Mouse (Mus musculus) T-helper 17 cell (primary cell): ENCODE measurements around the gene Mtmr2.

Experiments used
- in situ Hi-C, 2 experiments: fragments of 300-600 bp; cut with MboI, MseI; formaldehyde crosslinking; loops; 1 replicate in 1 of 2; 2 replicates in 1 of 2; pipeline ENCODE4 v1.15.1; 2025; ENCODE audit warnings: high pct_unique_total_duplicates in 2 of 2

The Mtmr2 gene

DNA sequence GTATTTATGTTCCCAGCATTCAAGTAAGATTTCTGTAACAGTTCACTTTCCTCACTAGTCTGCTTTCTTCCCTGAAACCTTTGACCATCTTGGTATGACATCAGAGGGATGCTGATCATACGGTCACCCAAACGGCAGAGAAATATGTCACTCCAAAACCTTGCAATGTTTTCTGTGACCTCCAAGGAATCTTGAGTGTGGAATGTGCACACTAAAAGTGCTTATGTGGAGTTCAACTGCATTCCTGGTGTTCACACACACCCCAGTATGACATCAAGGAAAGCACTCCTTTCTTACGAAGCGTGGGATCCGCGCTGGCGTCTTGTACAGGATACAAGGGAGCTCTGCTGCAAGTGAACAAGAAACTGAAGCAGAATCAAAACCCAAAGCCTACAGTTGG lies 58.6 kb downstream of the Mtmr2 start:
- in situ Hi-C loops, result loop anchor here (5.0 to 25.0 kb wide), 2 partner anchors 575 to 1530 kb away; no protein-coding TSS in a partner anchor

DNA sequence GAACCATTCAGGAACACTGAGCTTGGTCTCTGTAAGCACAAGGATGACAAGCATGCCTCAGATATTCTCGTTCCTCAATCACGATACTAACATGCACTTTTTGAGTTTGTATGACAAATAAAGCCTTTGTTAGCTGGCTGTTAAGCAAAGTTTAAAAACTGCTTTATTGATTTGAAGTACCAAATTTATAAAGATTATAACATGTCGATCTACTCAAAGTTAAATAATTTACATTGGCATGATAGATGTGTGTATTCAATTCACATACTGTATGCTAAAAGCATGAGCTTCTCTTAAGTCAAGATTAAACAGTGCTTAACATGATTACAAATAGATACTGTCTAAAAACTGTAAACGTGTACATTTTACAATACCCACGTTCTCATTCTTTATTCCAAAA lies 59.4 kb downstream of the Mtmr2 start:
- in situ Hi-C loops, result loop anchor here (5.0 to 25.0 kb wide), 2 partner anchors 575 to 1530 kb away; no protein-coding TSS in a partner anchor

DNA sequence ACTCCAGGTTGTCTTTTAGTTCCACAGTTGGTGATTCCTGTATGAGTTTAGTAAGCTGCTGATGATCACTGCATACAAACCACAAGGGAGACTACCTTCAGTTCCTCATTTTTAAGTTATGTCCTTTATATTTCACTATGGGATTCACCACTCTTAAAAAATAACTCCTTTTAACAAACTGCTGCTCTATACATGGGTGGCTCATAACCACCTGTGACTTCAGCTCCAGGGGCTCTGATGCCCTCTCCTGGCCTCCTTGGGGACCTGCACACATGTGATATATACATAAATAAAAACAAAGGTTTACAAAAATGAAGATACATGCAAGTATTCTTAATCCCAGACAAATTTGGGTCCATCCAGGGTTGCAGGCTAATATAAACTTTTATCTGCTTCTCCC lies 61.7 kb downstream of the Mtmr2 start:
- in situ Hi-C loops, result loop anchor here (5.0 to 25.0 kb wide), 2 partner anchors 578 to 1527 kb away; no protein-coding TSS in a partner anchor

DNA sequence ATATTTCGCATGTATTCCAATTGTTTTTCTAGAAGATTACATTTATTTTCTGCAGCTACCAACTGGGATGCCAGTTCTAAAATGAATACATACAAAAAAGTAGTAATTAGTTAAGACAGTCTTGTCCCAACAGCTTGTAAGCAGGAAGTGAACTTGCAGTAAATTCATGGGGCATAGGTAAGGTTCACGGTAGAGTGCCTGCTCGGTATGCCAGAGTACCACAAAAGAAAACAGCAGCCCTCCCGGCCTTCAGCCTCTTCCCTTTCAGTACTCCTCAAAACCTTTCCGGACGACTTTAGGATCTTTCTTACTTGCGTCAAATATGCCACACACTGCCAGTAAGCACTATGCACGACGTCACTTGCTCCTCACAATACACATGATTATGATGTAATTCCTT lies 70.2 kb downstream of the Mtmr2 start:
- in situ Hi-C loops, result loop anchor here in 1 of 2 experiments (25.0 kb wide), 1 partner anchor 1519 kb away; no protein-coding TSS in a partner anchor

DNA sequence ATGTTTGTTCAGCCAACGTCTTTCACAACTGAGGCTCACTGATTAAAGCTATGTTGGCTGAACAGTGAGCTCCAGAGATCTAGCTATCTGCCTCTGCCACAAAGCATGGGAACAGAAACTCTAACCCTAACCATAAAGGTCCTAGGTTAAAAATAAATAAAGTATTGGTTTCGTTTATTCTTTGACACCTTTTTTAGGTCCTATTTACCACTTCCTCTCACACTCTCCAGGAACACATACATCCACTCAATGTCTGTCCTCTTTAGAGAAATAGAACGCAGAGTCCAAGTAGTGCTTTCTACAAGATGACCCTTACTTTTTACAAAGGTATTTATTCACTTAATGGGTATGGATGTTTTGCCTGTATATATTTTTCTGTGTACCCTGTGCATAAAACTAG lies 72.6 kb downstream of the Mtmr2 start:
- in situ Hi-C loops, result loop anchor here (5.0 to 25.0 kb wide), 2 partner anchors 503 to 1517 kb away; no protein-coding TSS in a partner anchor

DNA sequence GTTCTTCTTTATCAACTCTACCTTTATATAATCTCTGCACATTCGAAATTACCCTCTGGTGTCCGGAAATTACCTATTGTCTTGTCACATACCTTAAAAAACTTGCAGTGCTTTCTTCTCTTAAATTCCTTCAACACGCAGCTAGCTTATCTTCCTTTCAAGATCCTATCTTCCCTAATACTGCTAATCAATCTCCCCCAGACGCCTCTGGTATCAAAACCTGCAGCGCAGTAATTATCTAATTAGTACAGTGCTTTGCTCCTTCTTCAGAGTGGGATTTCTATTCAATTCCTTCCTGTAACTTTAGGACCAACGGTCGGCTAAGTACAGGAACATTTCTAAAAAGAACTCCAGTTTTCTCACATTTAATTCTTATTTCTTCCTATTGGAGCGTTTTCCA lies 77.7 kb downstream of the Mtmr2 start:
- in situ Hi-C loops, result loop anchor here in 1 of 2 experiments (5.0 kb wide), 1 partner anchor 1531 kb away; the partner anchor contains the start of gene Cep295

DNA sequence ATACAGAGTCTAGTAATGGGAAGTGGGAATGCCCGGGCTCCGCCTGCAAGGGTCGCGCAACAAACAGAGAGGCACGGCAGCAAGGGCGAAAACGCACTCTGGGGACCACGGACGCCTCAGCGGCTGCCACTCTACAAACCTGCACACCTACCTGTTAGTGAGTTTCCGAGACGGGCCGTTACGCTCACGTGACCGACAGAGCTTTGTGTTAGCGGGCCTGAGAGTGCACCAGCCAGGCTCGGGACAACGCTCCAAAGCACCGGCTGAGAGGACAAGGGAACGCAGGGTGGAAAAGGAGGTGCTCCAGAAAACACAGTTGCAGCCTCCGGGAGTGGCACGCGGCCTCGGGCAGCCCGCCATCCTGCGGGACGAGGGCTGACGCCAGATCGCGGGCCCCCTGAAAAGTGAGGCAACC lies 78.2 kb downstream of the Mtmr2 start:
- in situ Hi-C loops, result loop anchor here in 1 of 2 experiments (5.0 kb wide), 1 partner anchor 1531 kb away; the partner anchor contains the start of gene Cep295

DNA sequence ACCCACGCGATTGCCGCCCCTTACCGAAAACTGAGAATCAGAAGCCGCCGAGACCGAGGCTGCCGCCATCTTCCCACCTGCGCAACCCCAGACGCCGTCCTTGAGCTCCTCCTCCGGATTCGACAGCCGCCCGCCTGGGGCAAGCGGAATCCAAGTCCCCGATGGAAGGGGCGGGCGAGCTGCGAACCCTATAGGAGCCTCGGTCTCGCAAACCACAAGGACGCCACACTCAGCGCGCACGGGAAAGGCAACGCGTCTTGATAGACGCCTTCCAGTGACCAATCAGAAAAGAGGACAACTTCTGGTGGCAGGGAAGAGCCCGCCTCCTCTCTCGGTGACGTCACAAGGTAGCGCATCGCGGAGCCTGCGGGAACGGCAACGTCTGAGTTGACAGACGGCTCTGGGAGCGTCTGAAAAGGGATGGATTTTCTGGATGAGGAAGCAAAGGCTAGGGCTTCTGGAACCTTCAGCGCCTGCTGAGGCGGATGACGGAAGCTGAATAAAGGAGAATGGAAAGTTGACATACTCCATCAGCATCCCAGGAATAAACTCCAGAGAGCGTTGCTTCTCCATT lies 78.7 kb downstream of the Mtmr2 start, which contains the start of gene Cep57:
Gene Cep57, minus strand, starts transcription at position 276 of the 574 bp plus-strand sequence.
- in situ Hi-C loops, result loop anchor here in 1 of 2 experiments (5.0 kb wide), 1 partner anchor 1530 kb away; the partner anchor contains the start of gene Cep295

DNA sequence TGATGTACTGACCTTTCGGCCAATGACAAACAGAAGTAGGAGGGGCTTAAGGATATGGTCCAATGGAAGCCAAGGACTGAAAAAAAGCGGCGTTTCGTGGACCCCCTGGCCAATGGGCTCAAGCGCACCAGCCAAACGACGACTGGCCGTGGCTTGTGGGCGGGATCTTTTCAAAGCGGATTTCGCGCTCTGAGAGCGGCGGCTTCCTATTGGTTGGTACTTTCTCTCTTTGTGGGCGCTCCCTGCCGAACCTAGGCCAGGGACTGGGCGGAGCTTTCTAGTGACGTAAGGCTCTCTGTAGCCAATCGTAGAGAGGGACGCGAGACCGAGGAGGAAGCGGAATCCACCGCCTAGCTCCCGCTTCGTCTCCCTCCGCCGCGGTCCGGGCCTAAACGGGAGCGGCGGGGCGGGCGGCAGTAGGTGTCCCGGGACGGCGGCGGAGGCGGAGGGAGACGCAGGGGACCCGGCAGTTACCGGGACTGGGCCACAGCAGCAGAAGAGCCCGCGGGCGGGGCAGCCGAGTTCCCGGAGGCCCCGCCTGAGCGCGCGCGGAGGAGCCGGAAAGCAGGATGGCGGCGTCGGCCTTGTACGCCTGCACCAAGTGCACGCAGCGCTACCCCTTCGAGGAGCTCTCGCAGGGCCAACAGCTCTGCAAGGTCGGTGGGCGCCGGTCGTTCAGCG lies 79.3 kb downstream of the Mtmr2 start, which contains the start of gene Fam76b:
Gene Fam76b, plus strand, starts transcription at position 311 of the 681 bp plus-strand sequence.
- in situ Hi-C loops, result loop anchor here in 1 of 2 experiments (5.0 kb wide), 1 partner anchor 1530 kb away; the partner anchor contains the start of gene Cep295

DNA sequence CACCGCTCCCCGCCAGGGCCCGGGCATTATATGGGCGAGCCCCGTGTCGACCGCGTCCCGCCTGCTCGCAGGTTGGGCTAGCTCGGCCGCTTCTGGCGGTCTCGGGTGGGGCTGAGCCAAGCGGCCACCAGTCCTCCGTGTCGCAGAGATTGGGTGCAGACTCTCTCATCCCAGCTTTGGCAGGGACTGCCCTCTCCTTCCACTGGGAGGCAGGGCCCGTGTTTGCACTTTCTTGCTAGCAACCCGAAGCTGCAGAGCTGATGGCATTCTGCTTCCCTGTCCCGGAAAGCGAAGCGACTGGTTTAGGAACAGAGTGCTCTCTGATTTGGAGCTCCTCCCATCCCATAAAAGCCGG lies 79.9 kb downstream of the Mtmr2 start:
- in situ Hi-C loops, result loop anchor here in 1 of 2 experiments (5.0 kb wide), 1 partner anchor 1529 kb away; the partner anchor contains the start of gene Cep295

DNA sequence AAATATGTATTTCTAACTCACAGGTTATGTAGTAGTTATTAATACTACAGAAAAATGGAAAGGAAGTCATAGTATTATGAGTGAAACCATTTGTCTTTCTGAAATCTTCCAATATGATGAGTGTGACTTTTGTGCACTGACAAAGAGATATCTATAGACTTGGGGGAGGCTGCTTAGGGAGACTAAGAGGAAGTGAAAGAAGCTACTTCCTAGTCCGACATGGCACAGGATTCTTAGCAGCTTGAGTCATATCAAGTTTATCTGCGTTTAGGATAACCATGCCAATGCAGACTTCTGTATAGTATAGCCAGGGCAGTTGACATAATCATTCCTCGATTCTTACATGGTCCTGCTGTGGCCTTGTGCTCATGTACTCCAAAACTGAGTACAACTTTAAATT lies 87.0 kb downstream of the Mtmr2 start:
- in situ Hi-C loops, result no loop called here

DNA sequence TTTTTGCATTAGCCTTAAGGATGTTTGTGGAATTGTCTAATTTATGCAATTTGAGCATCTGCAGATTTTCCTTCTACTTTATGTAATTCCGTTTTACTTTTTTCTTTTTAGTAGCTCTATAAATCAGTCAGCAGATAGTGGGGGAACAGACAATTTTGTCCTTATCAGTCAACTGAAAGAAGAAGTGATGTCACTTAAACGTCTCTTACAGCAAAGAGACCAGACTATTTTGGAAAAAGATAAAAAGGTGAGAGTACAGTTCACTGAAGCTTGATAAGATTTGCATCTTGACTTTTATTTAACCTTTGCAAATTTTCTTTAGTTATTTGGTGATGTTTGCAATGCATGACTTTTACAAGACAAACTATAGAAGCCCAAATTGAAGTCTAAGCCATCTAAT lies 88.5 kb downstream of the Mtmr2 start:
- in situ Hi-C loops, result no loop called here

DNA sequence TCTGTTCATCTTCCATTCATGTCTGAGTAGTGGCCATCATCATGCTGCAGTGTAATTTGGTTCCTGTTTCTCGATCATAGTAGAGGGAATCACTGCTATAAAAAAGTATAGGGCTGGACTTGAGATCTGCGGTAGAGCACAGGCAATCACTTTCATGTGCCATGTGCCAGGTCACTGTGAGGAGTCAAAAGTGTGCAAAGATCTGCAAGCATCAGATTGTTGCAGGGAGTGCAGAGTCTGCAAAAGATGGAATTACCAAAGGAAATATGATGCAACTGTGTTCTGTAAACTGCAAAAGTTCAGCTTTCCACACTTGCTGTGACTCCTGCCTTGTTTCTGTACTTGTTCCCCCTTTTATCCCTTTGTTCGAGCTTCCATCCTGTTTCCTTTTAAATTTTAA lies 99.4 kb downstream of the Mtmr2 start:
- in situ Hi-C loops, result no loop called here

DNA sequence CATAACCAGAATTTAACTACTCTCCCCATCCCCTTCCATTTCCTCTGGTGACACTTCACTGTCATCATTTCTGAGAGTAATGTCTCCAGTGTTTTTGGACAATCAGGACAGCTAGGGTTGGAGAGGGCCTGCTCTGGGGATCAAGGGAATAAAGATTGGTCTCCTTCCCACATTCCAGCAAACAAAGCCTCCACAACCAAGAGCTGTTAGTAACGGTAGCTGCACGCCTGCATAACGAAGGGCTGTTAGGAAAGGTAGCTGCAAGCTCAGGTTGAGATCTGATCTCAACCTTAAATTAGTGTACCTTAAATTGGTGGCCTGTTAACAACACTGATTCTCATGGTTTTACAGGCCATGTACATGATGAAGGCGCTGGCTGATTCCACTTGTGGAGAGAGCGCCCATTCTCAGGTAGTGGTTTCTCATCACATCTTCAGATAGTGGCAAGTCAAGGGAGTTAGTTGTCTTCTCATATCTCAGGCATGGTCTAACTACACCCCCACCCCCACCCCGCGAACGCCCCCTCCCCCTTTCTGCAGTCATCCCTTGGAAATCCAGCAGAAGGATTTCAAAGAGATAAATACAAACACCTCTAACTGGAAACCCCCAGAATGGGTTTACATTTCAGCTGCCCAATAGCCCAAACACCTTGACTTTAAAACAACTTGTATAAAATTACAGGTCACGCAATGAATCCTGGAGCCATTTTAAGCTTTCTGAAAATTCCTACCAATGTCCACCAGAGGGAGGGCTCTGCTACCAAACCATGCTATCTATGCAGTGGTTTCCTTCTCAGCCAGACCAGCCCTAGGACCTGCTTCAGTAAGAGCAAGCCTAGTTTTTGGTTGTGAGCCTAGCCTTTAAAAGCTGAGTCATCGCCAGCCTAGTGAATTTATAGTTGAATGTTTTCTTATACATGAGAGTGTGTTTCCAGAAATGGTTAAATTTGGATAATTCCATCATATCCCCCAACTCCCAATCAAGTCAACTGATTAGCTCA lies 100.6 kb downstream of the Mtmr2 start:
- in situ Hi-C loops, result no loop called here

DNA sequence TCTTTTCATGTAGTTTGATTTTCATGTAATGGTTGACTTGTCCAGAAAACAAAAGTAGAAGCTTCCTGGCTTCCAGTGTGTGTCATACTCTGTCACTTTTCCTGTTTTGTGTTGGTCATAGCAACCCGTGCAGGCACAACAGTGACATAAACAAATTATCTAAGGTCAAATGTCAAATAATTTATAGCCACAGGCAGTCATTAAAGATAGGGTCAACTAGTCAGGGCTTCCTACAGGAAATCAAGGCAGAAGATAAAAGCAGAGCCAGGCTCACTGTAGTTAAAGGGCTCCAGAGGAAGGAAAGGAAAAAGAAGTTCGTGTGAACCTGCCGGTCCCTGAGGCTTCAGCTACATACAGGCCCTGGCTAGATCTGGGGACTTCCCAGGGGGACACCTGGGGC lies 105.7 kb downstream of the Mtmr2 start:
- in situ Hi-C loops, result no loop called here
